Mouse (Mus musculus): ENCODE measurements at regions not wholly inside any gene's neighbourhood (a gene's known extent, or its start where the extent isn't known, plus 50 kb on each side); places are given as distances from the start of the nearest gene placed in this dataset.

- WGBS = 90% methylated on average over 2 of the region's 2 CpGs
- no peaks in the 10 kb centered on the region for H3K4me1 ChIP-seq (replicated peaks; ENCODE audit: control insufficient read depth, insufficient read depth, low read length)
- H3K4me2 ChIP-seq (ENCODE audit: low read depth, low read length, severe bottlenecking) = no peak overlapping the region
- DNase-seq (ENCODE audit: low spot score) (no peak), ATAC-seq (replicated peaks; ENCODE audit: low FRiP score) (no peak)
- no peaks in the 10 kb centered on the region for H3K36me3 ChIP-seq (ENCODE audit: control insufficient read depth, insufficient read depth, low read length)
- no peak overlapping the region for H3K4me3 ChIP-seq (ENCODE audit: low read depth, low read length)
- no peak overlapping the region for H3K9ac ChIP-seq (ENCODE audit: low read length)
- no peak overlapping the region for H3K27ac ChIP-seq (ENCODE audit: low read depth, low read length)
- H3K9me3 ChIP-seq (ENCODE audit: control insufficient read depth, low read length) = no peaks in the 10 kb centered on the region
- H3K27me3 ChIP-seq (ENCODE audit: control insufficient read depth, insufficient read depth, low read length) = no peaks in the 10 kb centered on the region
Measured at GRCm38 (mm10) chr16:31583627-31584026, 79.6 kb upstream of the Dlg1 start.

- no peaks in the 10 kb centered on the region for H3K36me3 ChIP-seq (ENCODE audit: control insufficient read depth, insufficient read depth, low read length)
- no peaks in the 10 kb centered on the region for H3K9me3 ChIP-seq (ENCODE audit: control insufficient read depth, low read length)
- H3K4me1 ChIP-seq (replicated peaks; ENCODE audit: control insufficient read depth, insufficient read depth, low read length) = no peaks in the 10 kb centered on the region
- WGBS = 78% methylated on average over 4 of the region's 4 CpGs
- H3K27me3 ChIP-seq (ENCODE audit: control insufficient read depth, insufficient read depth, low read length) = no peaks in the 10 kb centered on the region
- no peak for DNase-seq (ENCODE audit: low spot score)
- no peak overlapping the region for H3K9ac ChIP-seq (ENCODE audit: low read length)
- no peak for ATAC-seq (replicated peaks; ENCODE audit: low FRiP score)
- H3K27ac ChIP-seq (ENCODE audit: low read depth, low read length) = no peak overlapping the region
- H3K4me2 ChIP-seq (ENCODE audit: low read depth, low read length, severe bottlenecking) = no peak overlapping the region
- no peak overlapping the region for H3K4me3 ChIP-seq (ENCODE audit: low read depth, low read length)
Measured at GRCm38 (mm10) chr16:31584216-31584823, 78.9 kb upstream of the Dlg1 start.

GRCm38 (mm10) chr16:31587036-31587435, 76.2 kb upstream of the Dlg1 start:
- Histone ChIP-seq H3K4me2 (ENCODE audit: low read depth, low read length, severe bottlenecking) (no peak overlapping the region), H3K27ac (ENCODE audit: low read depth, low read length) (no peak overlapping the region), H3K9me3 (ENCODE audit: control insufficient read depth, low read length) (no peaks in the 10 kb centered on the region), H3K4me1 (replicated peaks; ENCODE audit: control insufficient read depth, insufficient read depth, low read length) (peaks cover 12% of the 10 kb centered on the region; the same call in 1 of the 2 replicates), H3K36me3 (ENCODE audit: control insufficient read depth, insufficient read depth, low read length) (no peaks in the 10 kb centered on the region), H3K27me3 (ENCODE audit: control insufficient read depth, insufficient read depth, low read length) (no peaks in the 10 kb centered on the region), H3K9ac (ENCODE audit: low read length) (no peak overlapping the region), H3K4me3 (ENCODE audit: low read depth, low read length) (no peak overlapping the region)
- WGBS = 83% methylated on average over 1 of the region's 1 CpGs
- ATAC-seq (replicated peaks; ENCODE audit: low FRiP score) (no peak), DNase-seq (ENCODE audit: low spot score) (no peak)

GRCm38 (mm10) chr16:31589576-31589975, 73.7 kb upstream of the Dlg1 start:
- no peaks in the 10 kb centered on the region for H3K9me3 ChIP-seq (ENCODE audit: control insufficient read depth, low read length)
- 15% methylated on average over 6 of the region's 6 CpGs for WGBS
- DNase-seq (ENCODE audit: low spot score) (no peak), ATAC-seq (replicated peaks; ENCODE audit: low FRiP score) (no peak)
- H3K4me1 ChIP-seq (replicated peaks; ENCODE audit: control insufficient read depth, insufficient read depth, low read length) = peaks cover 24% of the 10 kb centered on the region
- no peaks in the 10 kb centered on the region for H3K36me3 ChIP-seq (ENCODE audit: control insufficient read depth, insufficient read depth, low read length)
- no peak overlapping the region for H3K4me3 ChIP-seq (ENCODE audit: low read depth, low read length)
- peak overlapping the region; percentile 9; the same call in 1 of the 2 replicates for H3K27ac ChIP-seq (ENCODE audit: low read depth, low read length)
- H3K27me3 ChIP-seq (ENCODE audit: control insufficient read depth, insufficient read depth, low read length) = no peaks in the 10 kb centered on the region
- H3K9ac ChIP-seq (ENCODE audit: low read length) = no peak overlapping the region
- no peak overlapping the region for H3K4me2 ChIP-seq (ENCODE audit: low read depth, low read length, severe bottlenecking)

- H3K27me3 ChIP-seq (ENCODE audit: control insufficient read depth, insufficient read depth, low read length) = no peaks in the 10 kb centered on the region
- WGBS = 50% methylated on average over 3 of the region's 3 CpGs
- H3K9me3 ChIP-seq (ENCODE audit: control insufficient read depth, low read length) = no peaks in the 10 kb centered on the region
- H3K9ac ChIP-seq (ENCODE audit: low read length) = no peak overlapping the region; the same call in 1 of the 2 replicates
- H3K4me1 ChIP-seq (replicated peaks; ENCODE audit: control insufficient read depth, insufficient read depth, low read length) = peaks cover 24% of the 10 kb centered on the region
- no peak overlapping the region for H3K4me3 ChIP-seq (ENCODE audit: low read depth, low read length)
- peak overlapping the region; percentile 13; the same call in 1 of the 2 replicates for H3K4me2 ChIP-seq (ENCODE audit: low read depth, low read length, severe bottlenecking)
- DNase-seq (ENCODE audit: low spot score) (no peak), ATAC-seq (replicated peaks; ENCODE audit: low FRiP score) (peak; percentile 34)
- no peaks in the 10 kb centered on the region for H3K36me3 ChIP-seq (ENCODE audit: control insufficient read depth, insufficient read depth, low read length)
- H3K27ac ChIP-seq (ENCODE audit: low read depth, low read length) = peak overlapping the region; percentile 89; the same call in 1 of the 2 replicates
Measured at GRCm38 (mm10) chr16:31591565-31591964, 71.7 kb upstream of the Dlg1 start.

- H3K4me1 ChIP-seq (replicated peaks; ENCODE audit: control insufficient read depth, insufficient read depth, low read length) = peaks cover 24% of the 10 kb centered on the region
- H3K9ac ChIP-seq (ENCODE audit: low read length) = peak overlapping the region; percentile 45
- peak; percentile 96 for ATAC-seq (replicated peaks; ENCODE audit: low FRiP score)
- H3K4me2 ChIP-seq (ENCODE audit: low read depth, low read length, severe bottlenecking) = peak overlapping the region; percentile 15; the same call in 1 of the 2 replicates
- no peak overlapping the region for H3K4me3 ChIP-seq (ENCODE audit: low read depth, low read length)
- H3K27ac ChIP-seq (ENCODE audit: low read depth, low read length) = peak overlapping the region; percentile 89
- no peaks in the 10 kb centered on the region for H3K9me3 ChIP-seq (ENCODE audit: control insufficient read depth, low read length)
- H3K27me3 ChIP-seq (ENCODE audit: control insufficient read depth, insufficient read depth, low read length) = no peaks in the 10 kb centered on the region
- 8% methylated on average over 7 of the region's 7 CpGs for WGBS
- DNase-seq (ENCODE audit: low spot score) = peak; percentile 89
- H3K36me3 ChIP-seq (ENCODE audit: control insufficient read depth, insufficient read depth, low read length) = no peaks in the 10 kb centered on the region
Measured at GRCm38 (mm10) chr16:31592014-31592871, 71.0 kb upstream of the Dlg1 start.

GRCm38 (mm10) chr16:31592973-31593683, 70.1 kb upstream of the Dlg1 start:
- ATAC-seq (replicated peaks; ENCODE audit: low FRiP score) = 0 out of 2 replicates have a peak, but pooled peaks have one; percentile 24
- Histone ChIP-seq H3K4me1 (replicated peaks; ENCODE audit: control insufficient read depth, insufficient read depth, low read length) (peaks cover 24% of the 10 kb centered on the region), H3K4me2 (ENCODE audit: low read depth, low read length, severe bottlenecking) (peak overlapping the region; percentile 18; the same call in 1 of the 2 replicates), H3K27me3 (ENCODE audit: control insufficient read depth, insufficient read depth, low read length) (no peaks in the 10 kb centered on the region), H3K9ac (ENCODE audit: low read length) (peak overlapping the region; percentile 45), H3K27ac (ENCODE audit: low read depth, low read length) (peak overlapping the region; percentile 89), H3K9me3 (ENCODE audit: control insufficient read depth, low read length) (no peaks in the 10 kb centered on the region), H3K36me3 (ENCODE audit: control insufficient read depth, insufficient read depth, low read length) (no peaks in the 10 kb centered on the region), H3K4me3 (ENCODE audit: low read depth, low read length) (no peak overlapping the region)
- DNase-seq (ENCODE audit: low spot score) = no peak
- 28% methylated on average over 9 of the region's 9 CpGs for WGBS

- H3K36me3 ChIP-seq (ENCODE audit: control insufficient read depth, insufficient read depth, low read length) = no peaks in the 10 kb centered on the region
- no peak for ATAC-seq (replicated peaks; ENCODE audit: low FRiP score)
- H3K4me3 ChIP-seq (ENCODE audit: low read depth, low read length) = no peak overlapping the region
- no peaks in the 10 kb centered on the region for H3K27me3 ChIP-seq (ENCODE audit: control insufficient read depth, insufficient read depth, low read length)
- no peak overlapping the region for H3K9ac ChIP-seq (ENCODE audit: low read length)
- no peak overlapping the region for H3K27ac ChIP-seq (ENCODE audit: low read depth, low read length)
- no peaks in the 10 kb centered on the region for H3K9me3 ChIP-seq (ENCODE audit: control insufficient read depth, low read length)
- H3K4me1 ChIP-seq (replicated peaks; ENCODE audit: control insufficient read depth, insufficient read depth, low read length) = peaks cover 7% of the 10 kb centered on the region
- WGBS = 83% methylated on average over 5 of the region's 5 CpGs
- no peak overlapping the region for H3K4me2 ChIP-seq (ENCODE audit: low read depth, low read length, severe bottlenecking)
- DNase-seq (ENCODE audit: low spot score) = no peak
Measured at GRCm38 (mm10) chr16:31597965-31598364, 65.3 kb upstream of the Dlg1 start.
